Mouse (Mus musculus): ENCODE data around the gene Shprh. TPM values are rescaled to one million over a fixed set of nuclear protein-coding genes. Genes with fewer than 3 reads are reported as not detected.

The Shprh gene
- total and polyA plus RNA-seq, 3 experiments = 11.0 to 12.9 (median 12.1) TPM

GRCm38 (mm10) chr10:11180077-11180476 lies 30.9 kb downstream of the Shprh start:
- H3K4me1 ChIP-seq (ENCODE audit: control insufficient read depth in 1 of 2, insufficient read depth in 2 of 2) = no peaks in the 10 kb centered on the region
- no peaks in the 10 kb centered on the region for H3K9me3 ChIP-seq (replicated peaks; ENCODE audit: low read length)
- no peak overlapping the region for H3K27ac ChIP-seq (ENCODE audit: insufficient read depth, low read depth)
- no peak overlapping the region for H3K4me3 ChIP-seq (replicated peaks in 1 of 3; ENCODE audit: low read depth in 2 of 3, low read length in 2 of 3, poor library complexity in 1 of 3)
- dilution Hi-C loops (cut with MboI; ENCODE audit: extremely low pct_ligation_motif_present, extremely low pct_unique_long_range_greater_than_20kb, low sequenced_read_pairs) (no loop called here), in situ Hi-C loops (cut with MboI; ENCODE audit: low pct_ligation_motif_present, low pct_unique_long_range_greater_than_20kb, low sequenced_read_pairs) (no loop called here)
- DNase-seq (ENCODE audit: extremely low read depth) = no peak
- H3K9ac ChIP-seq (ENCODE audit: insufficient read depth, low read depth) = no peak overlapping the region
- TF ChIP-seq MAFK (IDR thresholded peaks at IDR 0.05; ENCODE audit: insufficient replicate concordance, low read length) = peak; percentile 94
- TF ChIP-seq NELFE (IDR thresholded peaks at IDR 0.05; ENCODE audit: low read depth, low read length) = no peak
- no peaks in the 10 kb centered on the region for H3K27me3 ChIP-seq (replicated peaks)
- H3K79me2 ChIP-seq (replicated peaks; ENCODE audit: control insufficient read depth, extremely low read depth, insufficient read depth, poor library complexity, severe bottlenecking) = no peaks in the 10 kb centered on the region
- H3K4me2 ChIP-seq (ENCODE audit: insufficient read depth, low read depth, poor library complexity, severe bottlenecking) = no peak overlapping the region
- peaks cover 20 to 79% of the 10 kb centered on the region in 2 experiments for H3K36me3 ChIP-seq (replicated peaks in 1 of 2; ENCODE audit: control insufficient read depth in 1 of 2, insufficient read depth in 1 of 2, low read length in 1 of 2)

DNA sequence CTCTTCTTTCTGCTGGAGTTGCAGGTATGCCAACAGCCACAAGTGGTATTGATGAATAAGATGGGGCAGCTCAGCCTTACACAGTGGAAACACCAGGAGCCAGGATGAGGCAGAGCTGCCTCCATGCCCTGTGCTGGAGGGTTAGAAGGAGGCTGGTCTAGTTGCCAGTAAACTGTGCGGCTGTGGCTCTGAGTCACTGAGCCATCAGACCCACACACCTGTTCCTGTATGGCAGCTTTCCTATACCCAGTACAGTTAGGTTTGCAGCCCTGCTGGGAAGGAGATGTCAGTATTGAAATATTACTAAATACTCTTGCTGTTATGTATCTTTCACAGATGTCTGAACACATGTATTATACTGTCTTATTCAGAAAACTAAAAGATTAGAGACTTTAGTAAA lies 48.1 kb downstream of the Shprh start:
- no peaks in the 10 kb centered on the region for H3K9me3 ChIP-seq (replicated peaks; ENCODE audit: low read length)
- H3K4me3 ChIP-seq (replicated peaks in 1 of 3; ENCODE audit: low read depth in 2 of 3, low read length in 2 of 3, poor library complexity in 1 of 3) = no peak overlapping the region
- DNase-seq (ENCODE audit: extremely low read depth) = no peak
- H3K36me3 ChIP-seq (replicated peaks in 1 of 2; ENCODE audit: control insufficient read depth in 1 of 2, insufficient read depth in 1 of 2, low read length in 1 of 2) = peaks cover 35 to 72% of the 10 kb centered on the region in 2 experiments
- H3K79me2 ChIP-seq (replicated peaks; ENCODE audit: control insufficient read depth, extremely low read depth, insufficient read depth, poor library complexity, severe bottlenecking) = no peaks in the 10 kb centered on the region
- H3K4me2 ChIP-seq (ENCODE audit: insufficient read depth, low read depth, poor library complexity, severe bottlenecking) = no peak overlapping the region
- TF ChIP-seq USF1 (IDR thresholded peaks at IDR 0.05; ENCODE audit: low read depth, low read length) = no peak
- no peak for TF ChIP-seq RAD21 (IDR thresholded peaks at IDR 0.05; ENCODE audit: low read depth, low read length)
- no peak for TF ChIP-seq USF2 (conservative IDR thresholded peaks at IDR 0.05; ENCODE audit: low read depth, low read length)
- TF ChIP-seq IRF4 (IDR thresholded peaks at IDR 0.05; ENCODE audit: low read depth, low read length) = no peak
- TF ChIP-seq ETS1 (conservative IDR thresholded peaks at IDR 0.05; ENCODE audit: low read depth, low read length) = no peak
- TF ChIP-seq CHD2 (IDR thresholded peaks at IDR 0.05; ENCODE audit: low read length) = no peak
- TF ChIP-seq CTCF (conservative IDR thresholded peaks at IDR 0.05 in 1 of 2, IDR thresholded peaks at IDR 0.05 in 1 of 2; ENCODE audit: low read depth in 2 of 2, low read length in 2 of 2) = no peak
- no peak for TF ChIP-seq EP300 (IDR thresholded peaks at IDR 0.05; ENCODE audit: low read length)
- TF ChIP-seq ZC3H11A (IDR thresholded peaks at IDR 0.05; ENCODE audit: low read depth, low read length) = no peak
- TF ChIP-seq ZKSCAN1 (IDR thresholded peaks at IDR 0.05; ENCODE audit: borderline replicate concordance, low read depth, low read length) = no peak
- no peak overlapping the region for H3K9ac ChIP-seq (ENCODE audit: insufficient read depth, low read depth)
- no peaks in the 10 kb centered on the region for H3K4me1 ChIP-seq (ENCODE audit: control insufficient read depth in 1 of 2, insufficient read depth in 2 of 2)
- dilution Hi-C loops (cut with MboI; ENCODE audit: extremely low pct_ligation_motif_present, extremely low pct_unique_long_range_greater_than_20kb, low sequenced_read_pairs) = no loop called here
- in situ Hi-C loops (cut with MboI; ENCODE audit: low pct_ligation_motif_present, low pct_unique_long_range_greater_than_20kb, low sequenced_read_pairs) = no loop called here
- no peaks in the 10 kb centered on the region for H3K27me3 ChIP-seq (replicated peaks)
- no peak overlapping the region for H3K27ac ChIP-seq (ENCODE audit: insufficient read depth, low read depth)

DNA sequence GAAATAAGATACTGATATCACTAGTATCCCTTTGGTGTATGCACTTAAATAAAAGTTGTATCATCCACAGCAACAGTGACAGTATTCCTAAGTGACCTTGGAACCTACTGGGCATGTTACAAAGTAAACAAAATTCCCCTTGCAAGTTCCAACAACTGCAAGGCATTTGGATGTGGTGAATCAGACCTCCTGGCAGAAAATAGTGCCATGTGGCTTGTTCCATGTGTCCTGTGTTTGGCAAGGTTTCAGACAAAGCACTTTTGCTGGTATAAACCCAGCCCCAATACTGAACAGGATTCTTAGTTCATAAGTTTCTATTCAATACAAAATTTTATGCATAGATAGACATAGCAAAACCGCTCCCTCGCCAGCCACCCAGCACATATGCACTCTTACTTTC lies 49.1 kb downstream of the Shprh start:
- Histone ChIP-seq H3K27me3 (replicated peaks) (no peaks in the 10 kb centered on the region), H3K9me3 (replicated peaks; ENCODE audit: low read length) (no peaks in the 10 kb centered on the region), H3K4me1 (ENCODE audit: control insufficient read depth in 1 of 2, insufficient read depth in 2 of 2) (no peaks in the 10 kb centered on the region), H3K4me2 (ENCODE audit: insufficient read depth, low read depth, poor library complexity, severe bottlenecking) (no peak overlapping the region), H3K9ac (ENCODE audit: insufficient read depth, low read depth) (no peak overlapping the region), H3K4me3 (replicated peaks in 1 of 3; ENCODE audit: low read depth in 2 of 3, low read length in 2 of 3, poor library complexity in 1 of 3) (no peak overlapping the region), H3K36me3 (replicated peaks in 1 of 2; ENCODE audit: control insufficient read depth in 1 of 2, insufficient read depth in 1 of 2, low read length in 1 of 2) (peaks cover 31 to 69% of the 10 kb centered on the region in 2 experiments), H3K27ac (ENCODE audit: insufficient read depth, low read depth) (no peak overlapping the region), H3K79me2 (replicated peaks; ENCODE audit: control insufficient read depth, extremely low read depth, insufficient read depth, poor library complexity, severe bottlenecking) (no peaks in the 10 kb centered on the region)
- dilution Hi-C loops (cut with MboI; ENCODE audit: extremely low pct_ligation_motif_present, extremely low pct_unique_long_range_greater_than_20kb, low sequenced_read_pairs) (no loop called here), in situ Hi-C loops (cut with MboI; ENCODE audit: low pct_ligation_motif_present, low pct_unique_long_range_greater_than_20kb, low sequenced_read_pairs) (no loop called here)
- no peak for DNase-seq (ENCODE audit: extremely low read depth)
- TF ChIP-seq JUN (IDR thresholded peaks at IDR 0.05; ENCODE audit: insufficient read depth, low read depth, low read length) (no peak), NELFE (IDR thresholded peaks at IDR 0.05; ENCODE audit: low read depth, low read length) (no peak), EP300 (IDR thresholded peaks at IDR 0.05; ENCODE audit: low read length) (no peak), NRF1 (IDR thresholded peaks at IDR 0.05; ENCODE audit: low read depth, low read length) (no peak), SMC3 (IDR thresholded peaks at IDR 0.05; ENCODE audit: low read depth, low read length) (no peak), MAX (IDR thresholded peaks at IDR 0.05; ENCODE audit: low read length) (no peak), MAFK (IDR thresholded peaks at IDR 0.05; ENCODE audit: insufficient replicate concordance, low read length) (no peak), IRF4 (IDR thresholded peaks at IDR 0.05; ENCODE audit: low read depth, low read length) (no peak), PAX5 (IDR thresholded peaks at IDR 0.05; ENCODE audit: low read length) (no peak), ZNF384 (IDR thresholded peaks at IDR 0.05; ENCODE audit: low read depth, low read length) (no peak), CTCF (conservative IDR thresholded peaks at IDR 0.05 in 1 of 2, IDR thresholded peaks at IDR 0.05 in 1 of 2; ENCODE audit: low read depth in 2 of 2, low read length in 2 of 2) (no peak), ETS1 (conservative IDR thresholded peaks at IDR 0.05; ENCODE audit: low read depth, low read length) (no peak), KAT2A (IDR thresholded peaks at IDR 0.05; ENCODE audit: insufficient replicate concordance, low read length) (no peak)
